Mouse (Mus musculus) gastrocnemius, postnatal 14 days (tissue): ENCODE results near the gene Itgad. TPM values are rescaled to one million over a fixed set of nuclear protein-coding genes. Genes with fewer than 3 reads are reported as not detected.

Source experiments
- DNase-seq: peaks from one replicate; pipeline ENCODE4 v3.0.0; 2021; ENCODE audit warnings: mixed read lengths
- intact Hi-C: fragments of 180-260 bp; cut with DNase I; formaldehyde crosslinking; loops from one replicate; pipeline ENCODE4 v1.15.1; 2025; ENCODE audit warnings: low total_unique reads
- total RNA-seq, 2 experiments: library from RNA; stranded (reverse); gene quantifications; 2 replicates each; pipeline ENCODE4 v1.2.3; 2021

Itgad gene
- total RNA-seq, 2 experiments from 2014 or later = not detected

- DNase-seq = no peak
- intact Hi-C loops = no loop called here
Measured at GRCm38 (mm10) chr7:128169996-128170395, 15.8 kb downstream of the Itgad start.

GRCm38 (mm10) chr7:128178385-128178784 lies 24.2 kb downstream of the Itgad start:
- intact Hi-C loops = no loop called here
- no peak for DNase-seq

- no peak for DNase-seq
- intact Hi-C loops = no loop called here
Measured at GRCm38 (mm10) chr7:128180126-128180525, 25.9 kb downstream of the Itgad start.

GRCm38 (mm10) chr7:128180546-128180945 lies 26.4 kb downstream of the Itgad start:
- intact Hi-C loops = no loop called here

GRCm38 (mm10) chr7:128181691-128182090 lies 27.5 kb downstream of the Itgad start:
- no peak for DNase-seq
- intact Hi-C loops = no loop called here

More at GRCm38 (mm10) chr7:128180546-128180945, 26.4 kb downstream of the Itgad start:
- DNase-seq = no peak

- no peak for DNase-seq
- intact Hi-C loops = no loop called here
Measured at GRCm38 (mm10) chr7:128201607-128202006, 47.4 kb downstream of the Itgad start.

GRCm38 (mm10) chr7:128203071-128203470 lies 48.9 kb downstream of the Itgad start:
- DNase-seq = no peak
- intact Hi-C loops = no loop called here

- DNase-seq = no peak
- intact Hi-C loops = no loop called here
Measured at GRCm38 (mm10) chr7:128204179-128204578, 50.0 kb downstream of the Itgad start.

GRCm38 (mm10) chr7:128205695-128206094 lies 51.5 kb downstream of the Itgad start:
- intact Hi-C loops = loop anchor here (5.0 kb wide), 1 partner anchor 103 kb away; no protein-coding TSS in a partner anchor
- DNase-seq = no peak

- intact Hi-C loops = loop anchor here (5.0 kb wide), 1 partner anchor 104 kb away; no protein-coding TSS in a partner anchor
Measured at GRCm38 (mm10) chr7:128206152-128206551, 52.0 kb downstream of the Itgad start, which contains the start of gene Cox6a2. Gene Cox6a2 (minus strand): TSS chr7:128206387.

GRCm38 (mm10) chr7:128208187-128208586 lies 54.0 kb downstream of the Itgad start:
- intact Hi-C loops = loop anchor here (5.0 kb wide), 1 partner anchor 106 kb away; no protein-coding TSS in a partner anchor
- peak; percentile 49 for DNase-seq

More at GRCm38 (mm10) chr7:128206152-128206551, 52.0 kb downstream of the Itgad start, which contains the start of gene Cox6a2:
- DNase-seq = peak; percentile 30

GRCm38 (mm10) chr7:128209826-128210225 lies 55.6 kb downstream of the Itgad start:
- intact Hi-C loops = loop anchor here (5.0 kb wide), 2 partner anchors 108 to 123 kb away; no protein-coding TSS in a partner anchor
- no peak for DNase-seq

GRCm38 (mm10) chr7:128219952-128220351 lies 65.8 kb downstream of the Itgad start:
- no peak for DNase-seq
- intact Hi-C loops = no loop called here

- DNase-seq = no peak
- intact Hi-C loops = no loop called here
Measured at GRCm38 (mm10) chr7:128220936-128221335, 66.8 kb downstream of the Itgad start.

GRCm38 (mm10) chr7:128231741-128232140 lies 77.6 kb downstream of the Itgad start:
- DNase-seq = no peak
- intact Hi-C loops = no loop called here

GRCm38 (mm10) chr7:128234796-128235195 lies 80.6 kb downstream of the Itgad start:
- intact Hi-C loops = loop anchor here (5.0 kb wide), 1 partner anchor 63 kb away; the partner anchor contains the start of gene BC017158
- no peak for DNase-seq

- intact Hi-C loops = loop anchor here (5.0 kb wide), 1 partner anchor 62 kb away; the partner anchor contains the start of gene BC017158
- DNase-seq = no peak
Measured at GRCm38 (mm10) chr7:128235481-128235880, 81.3 kb downstream of the Itgad start.

GRCm38 (mm10) chr7:128236426-128236825 lies 82.2 kb downstream of the Itgad start:
- DNase-seq = no peak
- intact Hi-C loops = loop anchor here (5.0 kb wide), 1 partner anchor 61 kb away; the partner anchor contains the start of gene BC017158

- intact Hi-C loops = loop anchor here (5.0 kb wide), 1 partner anchor 60 kb away; the partner anchor contains the start of gene BC017158
- peak; percentile 84 for DNase-seq
Measured at GRCm38 (mm10) chr7:128236856-128237592, 82.8 kb downstream of the Itgad start, which contains the start of gene Armc5. Gene Armc5 (plus strand): TSS chr7:128237342.

GRCm38 (mm10) chr7:128237593-128237926 lies 83.4 kb downstream of the Itgad start:
- DNase-seq = no peak
- intact Hi-C loops = loop anchor here (5.0 kb wide), 1 partner anchor 60 kb away; the partner anchor contains the start of gene BC017158
